Mouse (Mus musculus) MEL (cell line): ENCODE data around the gene Gpr137c. TPM values are rescaled to one million over a fixed set of nuclear protein-coding genes. Genes with fewer than 3 reads are reported as not detected.

ENCODE experiments used
- DNase-seq: peaks from one replicate; pipeline ENCODE4 v3.0.0; 2011; ENCODE audit warnings: low read depth, low spot score
- H3K27ac ChIP-seq: 2 replicates; pipeline ENCODE4 v1.5.1; 2012; ENCODE audit warnings: low read depth, mild to moderate bottlenecking, control low read depth, low read length, moderate library complexity; ENCODE audit not compliant: control insufficient read depth
- H3K27me3 ChIP-seq, 2 experiments: fragments of 150-350 bp in 1 of 2; sonication (generic) in 1 of 2; 2 replicates each; pipeline ENCODE4 v1.6.1; 2012; ENCODE audit warnings: low read length in 2 of 2, mild to moderate bottlenecking in 2 of 2, improper control_type of control experiment in 1 of 2, moderate library complexity in 1 of 2; ENCODE audit not compliant: insufficient read depth in 2 of 2, control insufficient read depth in 1 of 2
- H3K36me3 ChIP-seq, 2 experiments: 2 replicates each; pipeline ENCODE4 v1.6.1; 2012 to 2014; ENCODE audit warnings: low read length in 2 of 2, improper control_type of control experiment in 1 of 2, inconsistent platforms in 1 of 2, mild to moderate bottlenecking in 1 of 2; ENCODE audit not compliant: insufficient read depth in 2 of 2, control insufficient read depth in 1 of 2
- H3K4me1 ChIP-seq, 2 experiments: fragments of 150-350 bp in 1 of 2; sonication (generic) in 1 of 2; 2 replicates each; pipeline ENCODE4 v1.6.1; 2012; ENCODE audit warnings: low read length in 2 of 2, improper control_type of control experiment in 1 of 2, mild to moderate bottlenecking in 1 of 2; ENCODE audit not compliant: insufficient read depth in 2 of 2, control insufficient read depth in 1 of 2
- H3K4me3 ChIP-seq, 2 experiments: fragments of 150-350 bp in 1 of 2; sonication (generic) in 1 of 2; 2 replicates each; pipeline ENCODE4 v1.5.1; 2012; ENCODE audit warnings: low read depth in 2 of 2, low read length in 2 of 2, mild to moderate bottlenecking in 2 of 2, moderate library complexity in 2 of 2, control low read depth in 1 of 2, improper control_type of control experiment in 1 of 2; ENCODE audit not compliant: control insufficient read depth in 1 of 2, insufficient read depth in 1 of 2
- H3K79me2 ChIP-seq: 2 replicates; pipeline ENCODE4 v1.6.1; 2012; ENCODE audit warnings: mild to moderate bottlenecking, low read length, moderate library complexity; ENCODE audit not compliant: control insufficient read depth, poor library complexity, insufficient read depth
- H3K9ac ChIP-seq: 2 replicates; pipeline ENCODE4 v1.6.1; 2012; ENCODE audit warnings: low read depth, mild to moderate bottlenecking, control low read depth, low read length, moderate library complexity; ENCODE audit not compliant: control insufficient read depth, poor library complexity, severe bottlenecking
- H3K9me3 ChIP-seq: fragments of 150-350 bp; sonication (generic); replicated peaks from 2 replicates; pipeline ENCODE4 v1.6.1; 2012; ENCODE audit warnings: mild to moderate bottlenecking, low read length, improper control_type of control experiment, moderate library complexity; ENCODE audit not compliant: insufficient read depth
- CHD1 ChIP-seq: IDR thresholded peaks from 2 replicates; pipeline ENCODE4 v1.6.1; 2012; ENCODE audit warnings: low read depth, mild to moderate bottlenecking, inconsistent platforms, low read length, improper control_type of control experiment
- CHD2 ChIP-seq: IDR thresholded peaks from 2 replicates; pipeline ENCODE4 v1.6.1; 2011; ENCODE audit warnings: low read length, improper control_type of control experiment
- JUND ChIP-seq: IDR thresholded peaks from 2 replicates; pipeline ENCODE4 v1.6.1; 2011; ENCODE audit warnings: low read depth, mild to moderate bottlenecking, improper control_type of control experiment, low read length
- MAFK ChIP-seq: IDR thresholded peaks from 2 replicates; pipeline ENCODE4 v1.6.1; 2011; ENCODE audit warnings: low read depth, mild to moderate bottlenecking, low read length, improper control_type of control experiment, borderline replicate concordance
- MYB ChIP-seq: IDR thresholded peaks from 2 replicates; pipeline ENCODE4 v1.6.1; 2011; ENCODE audit warnings: mild to moderate bottlenecking, low read depth, low read length, improper control_type of control experiment
- NELFE ChIP-seq: IDR thresholded peaks from 2 replicates; pipeline ENCODE4 v1.6.1; 2011; ENCODE audit warnings: low read depth, low read length, improper control_type of control experiment
- SIN3A ChIP-seq: IDR thresholded peaks from 2 replicates; pipeline ENCODE4 v1.6.1; 2012; ENCODE audit warnings: low read length, improper control_type of control experiment, inconsistent platforms
- SMC3 ChIP-seq: IDR thresholded peaks from 2 replicates; pipeline ENCODE4 v1.6.1; 2011; ENCODE audit warnings: low read depth, low read length, improper control_type of control experiment
- TBP ChIP-seq: IDR thresholded peaks from 2 replicates; pipeline ENCODE4 v1.8.0; 2011; ENCODE audit warnings: low read depth, low read length, improper control_type of control experiment
- USF2 ChIP-seq, 2 experiments: IDR thresholded peaks; 2 replicates each; pipeline ENCODE4 v1.6.1; 2011 to 2012; ENCODE audit warnings: improper control_type of control experiment in 2 of 2, low read length in 2 of 2, borderline replicate concordance in 1 of 2, inconsistent platforms in 1 of 2, low read depth in 1 of 2, mild to moderate bottlenecking in 1 of 2; ENCODE audit not compliant: insufficient read depth in 1 of 2
- ZKSCAN1 ChIP-seq: IDR thresholded peaks from 2 replicates; pipeline ENCODE4 v1.6.1; 2012; ENCODE audit warnings: low read depth, mild to moderate bottlenecking, inconsistent platforms, low read length, improper control_type of control experiment, moderate library complexity
- ZNF384 ChIP-seq: IDR thresholded peaks from 2 replicates; pipeline ENCODE4 v1.6.1; 2012; ENCODE audit warnings: low read depth, mild to moderate bottlenecking, inconsistent platforms, low read length, improper control_type of control experiment
- polyA plus RNA-seq, 2 experiments: library from polyadenylated mRNA; stranded (reverse) in 1 of 2; unstranded in 1 of 2; fragments of >175 nt in 1 of 2; fragments of >200 nt in 1 of 2; gene quantifications; 2 replicates each; pipeline versions ENCODE4 v1.2.1 to v1.2.4; 2012; ENCODE audit warnings: low replicate concordance in 2 of 2, low read depth in 1 of 2; ENCODE audit not compliant: insufficient read length in 2 of 2, insufficient read depth in 1 of 2, missing spikeins in 1 of 2
- total RNA-seq: library from RNA; depleted of rRNA; stranded (reverse); fragments of 300-350 nt; gene quantifications from 2 replicates; pipeline ENCODE4 v1.2.3, GENCODE M21; 2012

Gene Gpr137c
- total and polyA plus RNA-seq, 3 experiments, result 0.01 TPM; not detected in 2

DNA sequence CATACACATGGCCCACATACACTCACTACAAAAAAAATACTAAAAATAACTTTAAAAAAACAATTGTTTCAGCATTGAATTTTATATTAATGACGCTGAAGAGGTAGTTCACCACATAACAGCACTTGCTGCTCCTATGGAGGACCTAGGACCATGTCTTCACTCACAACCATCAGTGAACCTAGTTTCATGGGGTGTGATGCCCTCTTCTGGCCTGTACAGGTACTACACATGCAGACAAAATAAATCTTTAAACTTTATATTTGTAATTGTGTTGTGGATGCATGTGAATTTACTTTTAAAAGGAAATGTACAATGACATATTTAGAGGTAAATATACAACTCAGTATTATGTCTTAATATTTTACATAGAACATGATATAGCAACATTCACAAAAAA lies 22.1 kb downstream of the Gpr137c start (continued):
- TF ChIP-seq CHD1, result no peak
- no peak for TF ChIP-seq NELFE
- TF ChIP-seq JUND, result no peak

DNA sequence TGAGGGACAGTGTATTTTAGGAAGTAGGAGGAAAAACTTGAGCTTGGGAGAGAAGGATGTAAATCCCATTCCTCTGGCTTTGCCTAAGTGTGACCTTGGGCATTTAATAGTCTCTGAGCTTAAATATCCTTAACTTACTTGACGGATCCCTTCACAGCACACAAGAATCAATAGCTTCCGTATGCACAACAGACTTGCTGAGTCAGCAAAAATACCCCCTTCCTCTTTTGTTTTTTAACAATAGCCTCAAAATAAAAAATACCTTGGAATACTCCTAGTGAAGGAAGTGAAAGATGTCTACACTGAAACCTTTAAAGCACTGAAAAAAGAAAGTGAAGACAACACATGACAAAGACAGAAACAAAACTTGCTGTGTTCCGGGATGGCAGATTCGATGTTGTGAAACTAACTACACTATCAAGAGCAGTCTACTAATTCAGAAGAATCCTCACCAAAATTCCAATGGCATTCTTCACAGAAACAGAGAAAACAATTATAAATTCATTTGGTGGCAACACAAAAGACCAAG lies 32.1 kb downstream of the Gpr137c start:
- no peak overlapping the region for H3K4me3 ChIP-seq
- H3K36me3 ChIP-seq, result no peaks in the 10 kb centered on the region
- H3K4me1 ChIP-seq, result no peaks in the 10 kb centered on the region
- no peaks in the 10 kb centered on the region for H3K79me2 ChIP-seq
- H3K27me3 ChIP-seq, result peaks cover 0 to 3% of the 10 kb centered on the region in 2 experiments; a peak in 1 of 4 replicates
- no peaks in the 10 kb centered on the region for H3K9me3 ChIP-seq
- no peak overlapping the region for H3K27ac ChIP-seq
- peak; percentile 98 for TF ChIP-seq MAFK
- no peak for TF ChIP-seq SIN3A
- no peak for DNase-seq
- H3K9ac ChIP-seq, result no peak overlapping the region

DNA sequence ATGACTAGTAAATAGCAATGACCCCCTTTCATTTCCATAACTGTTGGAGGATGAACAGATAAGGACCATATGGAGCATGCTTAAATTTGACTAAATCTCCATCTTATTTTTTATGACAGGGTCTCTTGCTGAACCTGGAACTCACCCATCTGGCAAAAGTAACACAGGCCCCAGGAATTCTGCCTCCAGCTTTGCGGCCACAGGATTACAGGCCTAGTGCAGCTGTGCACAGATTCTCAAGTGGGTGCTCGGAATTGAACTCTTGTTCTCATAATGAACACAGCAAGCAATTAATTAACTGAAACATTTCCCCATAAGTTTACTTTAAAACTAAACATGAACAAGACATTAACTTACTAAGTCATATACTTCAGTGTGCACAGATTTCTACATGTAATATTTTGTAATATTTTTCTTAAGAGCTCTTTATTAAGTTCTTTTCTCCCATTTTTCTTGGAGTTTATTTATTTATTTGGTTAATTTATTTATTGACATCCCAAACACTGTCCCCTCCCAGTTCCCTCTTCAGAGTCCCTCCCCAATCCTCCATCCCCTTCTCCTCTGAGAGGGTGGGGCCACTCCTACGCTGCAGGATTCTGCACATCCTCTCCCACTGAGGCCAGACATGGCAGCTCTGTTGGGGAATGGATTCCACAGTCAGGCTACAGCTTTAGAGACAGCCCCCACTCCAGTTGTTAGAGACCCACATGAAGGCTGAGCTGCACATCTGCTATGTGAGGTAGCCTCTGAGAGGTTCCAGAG lies 44.5 kb downstream of the Gpr137c start:
- Histone ChIP-seq H3K4me3 (no peak overlapping the region), H3K27me3 (peaks cover 3 to 9% of the 10 kb centered on the region in 2 experiments; a peak in 3 of 4 replicates), H3K27ac (no peak overlapping the region), H3K9ac (no peak overlapping the region), H3K36me3 (no peaks in the 10 kb centered on the region), H3K79me2 (no peaks in the 10 kb centered on the region), H3K9me3 (no peaks in the 10 kb centered on the region), H3K4me1 (no peaks in the 10 kb centered on the region)
- DNase-seq, result no peak
- TF ChIP-seq ZKSCAN1 (no peak), SMC3 (no peak), ZNF384 (no peak), CHD2 (no peak), TBP (no peak), MYB (no peak), USF2 (IDR thresholded peaks at IDR 0.05; ENCODE audit: borderline replicate concordance in 1 of 2, insufficient read depth in 1 of 2, low read depth in 1 of 2, low read length in 2 of 2) (no peak)
